Mouse (Mus musculus) macrophage (primary cell): Measurements from ENCODE around the gene Sgsm3. TPM values are rescaled to one million over a fixed set of nuclear protein-coding genes. Genes with fewer than 3 reads are reported as not detected.
A peak's percentile ranks its signal among the peaks of the same experiment; 100 is the strongest.

Experiments
- H3K27ac ChIP-seq: fragments of 350-480 bp; formaldehyde crosslinking; 2 replicates; pipeline ENCODE4 v1.9.0; 2021
- H3K36me3 ChIP-seq: fragments of 350-480 bp; formaldehyde crosslinking; 2 replicates; pipeline ENCODE4 v1.9.0; 2021; ENCODE audit errors: inconsistent target
- H3K4me3 ChIP-seq: fragments of 350-480 bp; formaldehyde crosslinking; 2 replicates; pipeline ENCODE4 v1.9.0; 2021; ENCODE audit errors: inconsistent target
- H3K79me2 ChIP-seq: fragments of 350-480 bp; formaldehyde crosslinking; 2 replicates; pipeline ENCODE4 v1.9.0; 2021; ENCODE audit errors: inconsistent target
- WGBS: methylation state at CpG from one replicate; pipeline ENCODE4 v1.1.7; 2026; ENCODE audit warnings: inconsistent platforms; ENCODE audit not compliant: missing documents; 5-methylcytosine and 5-hydroxymethylcytosine counted together
- polyA plus RNA-seq: library from polyadenylated mRNA; stranded (reverse); fragments of 250-400 nt; gene quantifications from 3 replicates; pipeline ENCODE4 v1.2.4, GENCODE M21; 2018; ENCODE audit warnings: inconsistent platforms

Gene Sgsm3
- polyA plus RNA-seq, 1 experiment from 2014 or later = 10.3 TPM

DNA sequence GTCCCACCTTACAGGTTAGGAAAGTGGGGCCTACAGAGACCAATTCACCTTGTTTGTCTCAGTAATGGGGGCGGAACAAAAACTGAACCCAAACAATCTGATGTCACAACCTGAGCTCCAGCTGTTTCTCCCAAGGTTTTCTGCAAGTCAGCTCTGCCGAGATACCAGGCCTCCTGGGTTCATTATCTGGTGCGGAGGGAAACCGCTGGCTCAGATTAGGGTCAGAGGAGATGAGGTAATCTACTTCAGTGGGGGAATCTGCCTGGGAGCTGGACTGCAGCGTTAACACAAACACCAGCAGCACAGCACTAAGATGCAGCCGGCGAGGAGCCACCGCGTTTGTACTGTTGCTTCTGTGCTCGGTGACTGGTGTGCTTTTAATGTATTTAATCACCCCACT lies 69.9 kb downstream of the Sgsm3 start:
- 65% methylated on average over 10 of the region's 10 CpGs for WGBS
- H3K4me3 ChIP-seq = no peak overlapping the region
- no peak overlapping the region for H3K27ac ChIP-seq

DNA sequence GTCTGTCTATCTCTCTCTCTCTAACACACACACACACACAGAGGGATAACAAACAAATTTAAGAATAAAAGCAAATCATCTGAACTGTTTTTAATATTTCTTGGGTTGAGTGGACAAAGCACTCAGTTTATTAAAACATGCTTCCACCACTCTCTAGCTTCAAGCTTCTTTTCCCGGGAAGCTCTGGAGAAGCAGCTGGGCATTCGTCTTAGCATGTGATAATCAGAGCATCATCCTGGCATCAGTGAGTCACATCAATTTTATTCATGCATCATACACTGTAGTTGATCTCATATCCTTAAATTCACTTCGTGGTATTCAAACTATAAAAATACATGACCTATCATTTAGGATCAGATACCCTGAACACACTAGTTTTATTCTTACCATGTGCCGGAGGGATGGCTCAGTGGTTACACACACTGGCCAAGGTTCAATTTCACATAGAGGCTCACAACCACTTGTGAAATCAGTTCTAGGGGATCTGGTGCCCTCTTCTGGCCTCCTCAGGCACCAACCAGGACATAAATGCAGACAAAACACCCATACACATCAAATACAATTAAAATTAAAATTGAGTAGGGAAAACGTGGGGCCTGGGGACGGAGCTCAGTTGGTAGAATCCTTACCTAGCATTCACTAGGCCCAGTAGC lies 72.0 kb downstream of the Sgsm3 start:
- peaks cover 88% of the 10 kb centered on the region for H3K79me2 ChIP-seq
- WGBS = 64% methylated on average over 6 of the region's 6 CpGs
- H3K27ac ChIP-seq = no peak overlapping the region
- no peak overlapping the region for H3K4me3 ChIP-seq
- H3K36me3 ChIP-seq = peaks cover 4% of the 10 kb centered on the region

More for the DNA sequence above, 69.9 kb downstream of the Sgsm3 start:
- peaks cover 88% of the 10 kb centered on the region for H3K79me2 ChIP-seq
- H3K36me3 ChIP-seq = peaks cover 9% of the 10 kb centered on the region; the same call in 1 of the 2 replicates

DNA sequence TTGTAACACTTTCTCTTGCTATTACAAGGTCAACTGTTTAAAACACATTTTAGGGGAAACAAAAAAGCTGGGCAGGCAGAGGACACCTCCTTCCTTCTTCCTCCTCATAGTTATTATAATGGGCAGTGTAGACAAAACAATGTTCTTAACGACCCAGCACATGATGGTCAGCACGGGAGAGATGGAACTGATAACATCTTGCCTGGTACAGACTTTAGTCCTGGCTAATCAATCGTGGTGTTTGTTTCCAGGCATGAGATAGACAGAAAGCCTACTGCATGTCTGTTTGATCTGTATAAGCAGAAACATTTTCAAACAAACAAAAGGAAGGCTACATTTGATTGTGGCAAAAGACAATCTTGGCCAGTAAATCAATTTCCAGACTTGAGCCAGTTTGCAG lies 72.9 kb downstream of the Sgsm3 start:
- Histone ChIP-seq H3K27ac (no peak overlapping the region), H3K36me3 (peaks cover 4% of the 10 kb centered on the region), H3K79me2 (peaks cover 94% of the 10 kb centered on the region), H3K4me3 (no peak overlapping the region)
- 57% methylated on average over 3 of the region's 3 CpGs for WGBS

DNA sequence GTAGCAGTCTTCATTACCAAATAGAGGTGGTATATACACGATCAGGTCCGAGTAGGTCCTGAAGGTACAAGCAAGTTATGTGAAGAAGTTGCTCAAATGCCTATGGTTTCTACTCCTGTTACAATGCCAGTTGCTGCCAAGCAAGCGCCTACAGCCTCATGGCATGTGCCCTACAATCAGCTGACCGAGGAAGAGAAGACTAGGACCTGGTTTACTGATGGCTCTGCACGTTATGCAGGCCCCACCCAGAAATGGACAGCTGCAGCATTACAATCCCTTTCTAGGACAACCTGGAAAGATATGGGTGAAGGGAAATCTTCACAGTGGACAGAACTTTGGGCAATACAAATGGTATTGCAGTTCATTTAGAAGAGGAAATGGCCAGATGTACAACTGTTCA lies 74.9 kb downstream of the Sgsm3 start:
- H3K27ac ChIP-seq = no peak overlapping the region
- WGBS = 94% methylated on average over 5 of the region's 5 CpGs
- H3K36me3 ChIP-seq = peaks cover 4% of the 10 kb centered on the region
- peaks cover 100% of the 10 kb centered on the region for H3K79me2 ChIP-seq
- no peak overlapping the region for H3K4me3 ChIP-seq

DNA sequence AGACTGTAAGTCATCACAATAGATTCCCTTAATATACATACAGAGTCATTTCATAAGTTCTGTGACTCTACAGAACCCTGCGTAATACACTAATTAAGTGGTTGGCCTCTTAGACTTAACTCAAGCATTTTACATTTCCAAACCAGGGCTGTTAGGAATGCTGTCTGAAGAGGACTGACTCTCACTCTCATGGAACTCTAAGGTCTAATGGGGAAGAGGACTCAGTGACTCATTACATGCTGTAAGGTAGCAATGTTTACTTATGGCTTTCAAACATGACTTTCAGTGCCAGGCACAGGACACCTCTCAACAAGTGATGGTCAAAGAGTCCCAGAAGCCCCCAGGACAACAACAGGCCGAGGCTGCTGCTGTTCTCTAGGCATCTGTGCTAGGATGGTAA lies 77.9 kb downstream of the Sgsm3 start:
- Histone ChIP-seq H3K36me3 (peaks cover 4% of the 10 kb centered on the region; the same call in 1 of the 2 replicates), H3K79me2 (peaks cover 100% of the 10 kb centered on the region), H3K4me3 (no peak overlapping the region), H3K27ac (no peak overlapping the region)
- WGBS = 100% methylated on average over 2 of the region's 2 CpGs

DNA sequence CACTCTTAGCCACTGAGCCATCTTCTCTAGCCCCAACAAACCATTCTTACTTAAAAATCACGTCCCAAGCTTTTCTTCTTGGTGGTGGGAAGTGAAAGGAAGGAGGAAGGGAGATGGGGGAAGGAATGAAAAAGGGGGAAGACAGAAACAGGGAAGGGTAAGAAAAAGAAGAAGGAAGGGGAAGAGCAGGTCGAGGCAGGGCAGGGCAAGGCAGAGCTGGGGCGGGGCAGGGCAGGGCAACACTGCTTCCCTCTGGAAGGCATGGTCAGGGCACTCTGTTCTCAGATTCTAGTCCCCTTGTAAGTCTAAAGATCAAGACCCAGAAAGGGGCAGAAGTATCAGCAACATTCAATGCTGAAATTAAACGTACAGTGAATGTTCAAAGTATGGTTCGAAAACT lies 80.2 kb downstream of the Sgsm3 start:
- peaks cover 4% of the 10 kb centered on the region for H3K36me3 ChIP-seq
- WGBS = 71% methylated on average over 4 of the region's 5 CpGs

DNA sequence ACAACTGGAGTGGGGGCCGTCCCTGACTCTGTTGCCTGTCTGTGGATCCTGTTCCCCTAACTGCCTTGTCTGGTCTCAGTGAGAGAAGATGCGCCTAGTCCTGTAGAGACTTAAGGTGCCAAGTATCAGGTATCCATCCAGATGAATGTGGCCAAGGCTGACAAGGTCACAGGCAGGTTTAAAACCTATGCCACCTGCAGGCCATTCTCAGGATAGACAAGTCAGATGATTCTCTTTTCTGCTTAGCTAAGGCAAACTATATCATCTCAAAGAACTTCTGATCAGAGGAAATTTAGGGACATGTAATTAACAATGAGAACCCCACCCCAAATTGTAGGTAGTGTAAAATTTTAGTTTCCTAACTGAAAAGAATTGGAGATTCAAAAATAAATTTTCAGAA lies 83.4 kb downstream of the Sgsm3 start:
- H3K36me3 ChIP-seq = peaks cover 7% of the 10 kb centered on the region; the same call in 1 of the 2 replicates
- WGBS = 96% methylated on average over 2 of the region's 2 CpGs
- peaks cover 100% of the 10 kb centered on the region for H3K79me2 ChIP-seq
- no peak overlapping the region for H3K27ac ChIP-seq
- H3K4me3 ChIP-seq = no peak overlapping the region

More for the DNA sequence above, 80.2 kb downstream of the Sgsm3 start:
- peaks cover 100% of the 10 kb centered on the region for H3K79me2 ChIP-seq
- no peak overlapping the region for H3K4me3 ChIP-seq
- 0 out of 2 replicates have a peak overlapping the region, but pooled peaks have one; percentile 5 for H3K27ac ChIP-seq

Other genes starting within 250 kb of the Sgsm3 start
- 18.8 to 53.0 TPM (median 19.5 TPM) in 3 replicates for gene Adsl, start 29.3 kb upstream of the Sgsm3 start, polyA plus RNA-seq
- gene Mrtfa, start 213.0 kb downstream of the Sgsm3 start, polyA plus RNA-seq = 27.7 to 61.9 TPM (median 51.4 TPM) in 3 replicates